Mouse (Mus musculus) mouse trophoblast stem cell (cell line): Measurements from ENCODE around the gene Dnah1.

Experiments used
- in situ Hi-C, 2 experiments: fragments of 300-500 bp; cut with MseI, MboI; formaldehyde crosslinking; loops; 2 replicates in 1 of 2; 3 replicates in 1 of 2; pipeline ENCODE4 v1.15.1; 2025

The Dnah1 gene

GRCm38 (mm10) chr14:31237101-31237882 is 86.4 kb downstream of the Dnah1 start:
- in situ Hi-C loops = no loop called here

- in situ Hi-C loops = no loop called here
Measured at GRCm38 (mm10) chr14:31233996-31234591, 89.6 kb downstream of the Dnah1 start.

- in situ Hi-C loops = no loop called here
Measured at GRCm38 (mm10) chr14:31233070-31233995, 90.4 kb downstream of the Dnah1 start.

DNA sequence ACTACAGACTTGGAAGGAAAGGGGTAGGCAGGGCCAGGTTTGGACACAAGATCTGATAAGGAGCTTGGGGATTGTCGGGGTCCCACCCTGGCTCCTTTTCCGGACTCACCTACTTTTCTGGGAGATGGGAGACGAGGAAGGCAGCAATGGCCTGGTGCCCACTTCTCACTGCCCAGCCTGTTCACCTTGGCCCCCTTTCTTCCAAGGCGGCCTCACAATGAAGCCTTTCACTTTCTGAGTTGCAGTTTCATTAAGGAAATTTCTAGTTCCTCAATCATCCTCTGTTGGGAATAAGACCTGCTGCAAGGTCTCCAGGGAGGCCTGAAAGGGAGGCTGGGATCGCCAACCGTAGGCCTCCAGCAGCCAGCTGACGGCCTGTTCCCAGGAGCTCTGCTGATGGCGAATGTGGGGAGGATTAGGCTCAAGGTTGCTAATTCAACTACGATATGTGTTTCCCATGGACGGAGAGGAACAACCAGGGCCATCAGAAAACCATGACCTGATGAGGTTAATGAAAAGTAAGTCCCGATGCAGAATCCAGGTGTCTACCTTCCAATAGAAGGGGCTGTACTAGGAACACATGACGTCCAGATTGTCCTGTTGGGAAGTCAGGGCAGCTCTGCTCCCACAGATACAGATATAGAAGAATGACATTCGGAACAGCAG is 91.2 kb downstream of the Dnah1 start:
- in situ Hi-C loops = no loop called here

DNA sequence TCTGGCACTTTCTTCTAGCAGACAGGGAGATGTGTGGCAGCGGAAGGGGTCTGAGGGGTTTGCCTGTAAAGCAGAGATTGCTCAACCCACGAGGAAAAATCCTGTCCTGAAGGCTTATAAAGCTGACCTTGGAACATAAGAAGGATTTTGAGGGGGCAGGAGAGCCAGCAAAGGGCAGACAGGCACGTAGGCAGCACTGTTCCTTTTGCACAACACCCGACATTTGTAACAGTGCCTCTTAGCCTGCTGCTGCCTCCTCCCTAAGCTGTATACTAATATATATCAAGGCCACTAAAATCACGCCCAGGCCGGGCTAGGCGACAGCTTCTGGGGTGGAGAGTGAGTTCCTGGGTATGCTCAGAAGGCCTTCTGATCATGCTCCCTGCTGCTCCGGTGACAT is 93.3 kb downstream of the Dnah1 start:
- in situ Hi-C loops = no loop called here

DNA sequence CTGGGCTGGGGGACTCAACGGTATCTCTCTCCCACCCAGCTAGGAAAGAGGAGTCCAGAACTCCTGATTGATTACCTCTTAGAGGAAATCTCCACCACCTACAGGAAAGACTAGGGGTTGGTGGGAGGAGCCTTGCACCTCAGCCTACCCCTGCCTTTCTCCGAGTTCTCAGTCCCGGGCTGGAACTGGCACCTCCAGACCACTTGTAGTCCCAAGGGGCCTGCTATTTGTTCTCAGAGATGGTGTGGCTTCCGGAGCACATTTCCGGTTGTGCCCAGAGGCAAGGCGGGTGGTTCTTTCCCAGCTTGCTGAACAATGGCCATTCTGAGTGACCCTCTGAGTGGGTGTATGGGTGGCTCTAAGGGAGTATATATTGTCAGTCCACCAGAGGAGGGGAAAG is 95.5 kb downstream of the Dnah1 start:
- in situ Hi-C loops = no loop called here

GRCm38 (mm10) chr14:31226978-31227377 is 96.7 kb downstream of the Dnah1 start:
- in situ Hi-C loops = no loop called here

- in situ Hi-C loops = no loop called here
Measured at GRCm38 (mm10) chr14:31217666-31218065, 106.0 kb downstream of the Dnah1 start, which contains the start of gene Sema3g. TSS of gene Sema3g (plus strand) at chr14:31217860.

- in situ Hi-C loops = no loop called here
Measured at GRCm38 (mm10) chr14:31216846-31217245, 106.8 kb downstream of the Dnah1 start, which contains the start of gene Nisch. TSS of gene Nisch (minus strand) at chr14:31216946.

- in situ Hi-C loops = no loop called here
Measured at GRCm38 (mm10) chr14:31215157-31216002, 108.3 kb downstream of the Dnah1 start.

GRCm38 (mm10) chr14:31214684-31215083 is 109.0 kb downstream of the Dnah1 start:
- in situ Hi-C loops = no loop called here

- in situ Hi-C loops = no loop called here
Measured at GRCm38 (mm10) chr14:31213868-31214267, 109.8 kb downstream of the Dnah1 start.

GRCm38 (mm10) chr14:31212499-31212898 is 111.2 kb downstream of the Dnah1 start:
- in situ Hi-C loops = no loop called here

- in situ Hi-C loops = no loop called here
Measured at GRCm38 (mm10) chr14:31211854-31212253, 111.8 kb downstream of the Dnah1 start.
